ENCODE assay signal across 16 mouse cellular contexts in genomic region chrX:115031506-115031905, GRCm38 (mm10).
"Had no signal": no experiment of that assay in that cellular context is flagged by ENCODE, and none has a peak within 500 bp of the region (broad histone marks: within the 10 kb centered on the region; RNA-seq: fewer than 3 reads in every experiment).

No protein-coding gene starts in this region.

- H3K4me1 ChIP-seq: neural tube, embryonic 13.5 days; neural tube, embryonic 15.5 days; stomach, embryonic 15.5 days had no signal

- H3K27ac ChIP-seq: neural tube, embryonic 13.5 days; neural tube, embryonic 15.5 days; stomach, embryonic 15.5 days; stomach, postnatal 0 days had no signal

- H3K27me3 ChIP-seq: neural tube, embryonic 13.5 days; neural tube, embryonic 15.5 days; stomach, embryonic 15.5 days had no signal

- H3K4me2 ChIP-seq: neural tube, embryonic 13.5 days; neural tube, embryonic 15.5 days; stomach, embryonic 15.5 days had no signal

- H3K9me3 ChIP-seq: neural tube, embryonic 13.5 days; neural tube, embryonic 15.5 days; stomach, embryonic 15.5 days had no signal

- H3K9ac ChIP-seq: neural tube, embryonic 13.5 days; neural tube, embryonic 15.5 days; stomach, embryonic 15.5 days had no signal

- H3K4me3 ChIP-seq: neural tube, embryonic 13.5 days; neural tube, embryonic 15.5 days; stomach, embryonic 15.5 days had no signal

- H3K36me3 ChIP-seq: neural tube, embryonic 13.5 days; neural tube, embryonic 15.5 days; stomach, embryonic 15.5 days had no signal

- DNase-seq: retina, postnatal 1 day; right cerebral cortex, adult 18-20 months; right cerebral cortex, postnatal 14 days; right cerebral cortex, postnatal 25 days; right cerebral cortex, postnatal 4 days; spleen, adult 18-20 months; thymus, adult 18-20 months; thymus, adult 2 months; thymus, postnatal 14 days; thymus, postnatal 25 days; thymus, postnatal 36 days; thymus, postnatal 4 days had no signal
